Mouse (Mus musculus) embryonic facial prominence, embryonic 11.5 days (tissue): Measurements from ENCODE around the gene Fam207a. TPM values are rescaled to one million over a fixed set of nuclear protein-coding genes. Genes with fewer than 3 reads are reported as not detected.

Experiments
- ATAC-seq: fragments of 200-750 bp; cut with Nextera tagmentation; replicated peaks from 2 replicates; pipeline ENCODE4 v1.8.0; 2017; ENCODE audit warnings: low read depth; ENCODE audit not compliant: insufficient number of reproducible peaks, low FRiP score, low TSS enrichment
- DNase-seq: peaks from one replicate; pipeline ENCODE4 v3.0.0-alpha.2; 2015; ENCODE audit warnings: low spot score
- H3K27ac ChIP-seq: fragments of 300-500 bp; sonication (generic); replicated peaks from 2 replicates; pipeline ENCODE4 v1.5.1; 2014; ENCODE audit warnings: mild to moderate bottlenecking, low read depth, low read length, control low read depth
- H3K27me3 ChIP-seq: fragments of 300-500 bp; sonication (generic); 2 replicates; pipeline ENCODE4 v1.6.1; 2014; ENCODE audit warnings: mild to moderate bottlenecking, low read length, moderate library complexity, mixed read lengths; ENCODE audit not compliant: control insufficient read depth, insufficient read depth
- H3K36me3 ChIP-seq: fragments of 300-500 bp; sonication (generic); replicated peaks from 2 replicates; pipeline ENCODE4 v1.6.1; 2014; ENCODE audit warnings: low read depth, mild to moderate bottlenecking, low read length, moderate library complexity, mixed read lengths; ENCODE audit not compliant: control insufficient read depth, insufficient read depth
- H3K4me1 ChIP-seq: fragments of 300-500 bp; sonication (generic); 2 replicates; pipeline ENCODE4 v1.6.1; 2014; ENCODE audit warnings: low read length, mixed read lengths; ENCODE audit not compliant: control insufficient read depth, insufficient read depth
- H3K4me2 ChIP-seq: fragments of 300-500 bp; sonication (generic); 2 replicates; pipeline ENCODE4 v1.6.1; 2014; ENCODE audit warnings: low read depth, mild to moderate bottlenecking, control low read depth, low read length, moderate library complexity
- H3K4me3 ChIP-seq: fragments of 300-500 bp; sonication (generic); 2 replicates; pipeline ENCODE4 v1.5.1; 2014; ENCODE audit warnings: low read depth, low read length, control low read depth
- H3K9ac ChIP-seq: fragments of 300-500 bp; sonication (generic); replicated peaks from 2 replicates; pipeline ENCODE4 v1.6.1; 2014; ENCODE audit warnings: mild to moderate bottlenecking, control low read depth, low read length
- H3K9me3 ChIP-seq: fragments of 300-500 bp; sonication (generic); replicated peaks from 2 replicates; pipeline ENCODE4 v1.6.1; 2016; ENCODE audit warnings: mild to moderate bottlenecking, low read length, inconsistent platforms, mixed read lengths; ENCODE audit not compliant: control insufficient read depth
- WGBS: fragments of 180-500 bp; shearing (Covaris S2); extraction: QIAGEN DNeasy Blood & Tissue Kit; methylation state at CpG from one replicate; pipeline ENCODE4 v1.1.7; 2014; 5-methylcytosine and 5-hydroxymethylcytosine counted together
- polyA plus RNA-seq: library from polyadenylated mRNA; unstranded; fragments of >200 nt; fragmentation: Nextera tagmentation; extraction: Ambion mirVana; gene quantifications from 2 replicates; pipeline ENCODE4 v1.2.1, GENCODE M21; 2014

The Fam207a gene
- polyA plus RNA-seq, 1 experiment from 2014 or later = 40.6 TPM

DNA sequence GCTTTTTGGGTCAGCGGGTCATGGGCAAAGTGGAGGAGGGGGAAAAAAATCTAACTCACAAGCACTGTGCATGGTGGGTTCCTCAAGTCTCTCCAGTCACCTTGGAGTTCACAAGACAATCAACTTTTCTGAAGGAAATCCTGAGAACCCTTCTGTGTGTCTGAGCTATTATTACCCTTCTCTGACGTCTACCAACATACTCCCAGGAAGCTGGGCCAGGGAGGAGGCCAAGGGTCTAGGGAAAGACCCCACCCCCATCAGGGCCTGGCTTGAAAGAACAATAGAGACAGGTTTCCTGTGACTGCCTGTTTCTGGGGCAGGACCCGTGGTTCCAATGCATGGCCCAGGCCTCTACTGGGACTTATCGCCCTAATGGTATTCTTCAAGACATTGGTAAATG, 46.9 kb downstream of the Fam207a start:
- Histone ChIP-seq H3K4me2 (no peak overlapping the region), H3K9me3 (no peaks in the 10 kb centered on the region; the same call in 1 of the 2 replicates), H3K9ac (no peak overlapping the region), H3K27ac (no peak overlapping the region), H3K27me3 (no peaks in the 10 kb centered on the region), H3K4me3 (no peak overlapping the region), H3K36me3 (no peaks in the 10 kb centered on the region), H3K4me1 (no peaks in the 10 kb centered on the region)
- WGBS = 69% methylated on average over 4 of the region's 4 CpGs
- no peak for ATAC-seq
- no peak for DNase-seq

DNA sequence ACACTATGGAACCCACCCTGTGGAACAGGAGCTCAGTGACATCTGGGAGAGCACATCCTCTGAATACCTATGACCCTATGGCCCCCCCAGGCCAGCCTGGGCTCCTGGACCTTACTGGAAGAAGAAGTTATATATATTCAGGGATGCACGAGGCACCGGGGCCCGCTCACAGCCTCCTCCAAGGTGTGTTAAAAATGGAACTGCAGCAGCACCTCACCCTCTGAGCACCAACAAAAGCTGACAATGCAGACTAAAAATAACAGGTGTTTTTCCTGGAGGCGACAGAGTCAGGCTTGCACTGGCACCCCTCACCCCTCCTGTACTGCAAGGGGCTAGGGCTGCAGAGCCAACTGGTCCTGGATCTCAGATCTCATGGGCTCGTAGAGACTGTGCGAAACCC, 48.2 kb downstream of the Fam207a start:
- no peaks in the 10 kb centered on the region for H3K9me3 ChIP-seq
- no peak overlapping the region for H3K9ac ChIP-seq
- no peaks in the 10 kb centered on the region for H3K36me3 ChIP-seq
- ATAC-seq = no peak
- 89% methylated on average over 6 of the region's 6 CpGs for WGBS
- H3K4me3 ChIP-seq = no peak overlapping the region
- no peaks in the 10 kb centered on the region for H3K4me1 ChIP-seq
- no peak for DNase-seq
- no peaks in the 10 kb centered on the region for H3K27me3 ChIP-seq
- H3K27ac ChIP-seq = no peak overlapping the region
- no peak overlapping the region for H3K4me2 ChIP-seq

DNA sequence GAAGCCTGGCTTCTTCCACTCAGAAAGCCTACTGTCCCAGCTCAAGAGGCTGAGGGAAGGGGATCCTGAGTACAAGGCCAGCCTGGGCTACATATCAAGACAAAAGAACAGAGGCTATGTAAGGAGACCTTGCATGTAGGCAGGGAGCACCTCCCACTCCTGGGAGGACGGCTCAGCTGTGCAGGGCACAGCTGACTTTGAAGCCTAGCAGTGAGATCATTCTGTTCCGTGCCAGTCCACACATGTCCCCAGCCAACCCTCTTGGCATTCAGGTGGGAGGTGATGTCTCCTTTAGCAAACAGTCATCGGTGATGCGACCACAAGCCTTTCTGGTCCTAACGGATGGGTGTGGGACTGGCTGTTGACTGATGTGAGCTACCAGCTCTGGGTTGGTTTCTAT, 49.7 kb downstream of the Fam207a start:
- Histone ChIP-seq H3K4me1 (no peaks in the 10 kb centered on the region), H3K36me3 (no peaks in the 10 kb centered on the region), H3K4me3 (no peak overlapping the region), H3K27ac (no peak overlapping the region), H3K9me3 (no peaks in the 10 kb centered on the region), H3K27me3 (no peaks in the 10 kb centered on the region), H3K4me2 (no peak overlapping the region), H3K9ac (no peak overlapping the region)
- no peak for DNase-seq
- no peak for ATAC-seq
- 82% methylated on average over 5 of the region's 5 CpGs for WGBS

DNA sequence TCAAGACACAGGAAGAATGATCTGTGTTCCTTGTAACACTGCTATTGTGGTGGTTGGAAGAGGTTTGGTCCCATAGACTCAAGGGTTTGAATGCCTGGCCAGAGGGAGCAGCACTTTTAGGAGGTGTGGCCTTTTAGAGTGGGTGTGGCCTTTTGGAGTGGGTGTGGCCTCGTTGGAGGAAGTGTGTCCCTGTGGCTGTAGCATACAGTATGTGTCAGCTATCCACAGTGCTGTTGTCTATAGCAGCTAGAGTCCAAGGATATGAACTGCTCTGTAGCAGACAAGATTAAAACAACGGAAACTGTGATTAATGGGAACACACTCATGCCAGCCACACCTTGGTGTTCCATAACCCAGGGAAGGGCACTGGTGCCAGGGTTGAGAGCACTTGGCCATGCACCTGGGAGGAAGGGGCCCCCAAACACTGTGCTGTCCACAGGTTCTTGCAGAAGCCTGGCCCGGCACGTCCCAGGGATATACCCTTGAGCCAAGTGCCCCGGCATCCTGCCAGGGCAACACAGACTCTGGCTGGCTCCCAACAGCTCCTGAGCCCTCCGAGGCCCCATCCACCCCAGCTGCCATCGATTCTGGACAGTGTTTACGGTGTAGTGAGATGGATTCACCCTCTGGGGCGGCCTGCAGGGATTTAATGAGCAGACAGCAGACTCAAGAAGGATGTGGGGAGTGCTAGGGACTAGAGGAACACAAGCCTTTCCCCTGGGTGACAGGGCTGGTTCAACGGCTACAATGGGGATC, 51.2 kb downstream of the Fam207a start:
- WGBS = 76% methylated on average over 10 of the region's 10 CpGs
- Histone ChIP-seq H3K9me3 (no peaks in the 10 kb centered on the region), H3K4me1 (no peaks in the 10 kb centered on the region), H3K4me3 (no peak overlapping the region), H3K27me3 (no peaks in the 10 kb centered on the region), H3K4me2 (no peak overlapping the region), H3K27ac (no peak overlapping the region), H3K36me3 (no peaks in the 10 kb centered on the region), H3K9ac (no peak overlapping the region)
- DNase-seq = no peak
- ATAC-seq = no peak

DNA sequence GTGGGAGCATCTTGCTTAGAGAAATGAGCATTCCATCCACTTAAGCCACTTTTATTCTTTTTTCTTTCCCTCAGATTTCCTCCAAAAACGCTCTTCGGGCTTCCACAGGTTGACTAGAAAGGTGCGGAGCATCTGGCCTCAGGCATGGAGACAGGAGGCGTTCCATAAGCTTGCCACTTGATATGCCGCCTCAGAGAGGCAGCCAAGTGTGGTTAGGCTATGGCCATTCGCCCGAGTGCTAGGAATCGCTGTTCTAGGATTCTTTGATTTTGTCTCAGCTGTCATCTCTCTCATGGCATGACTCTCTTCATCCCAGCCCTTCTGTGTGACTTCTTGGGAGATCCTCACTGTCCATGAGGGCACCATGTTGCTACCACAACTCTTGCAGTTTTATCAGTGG, 54.4 kb downstream of the Fam207a start:
- Histone ChIP-seq H3K36me3 (no peaks in the 10 kb centered on the region), H3K4me1 (no peaks in the 10 kb centered on the region), H3K9ac (no peak overlapping the region), H3K4me2 (no peak overlapping the region), H3K27me3 (no peaks in the 10 kb centered on the region), H3K4me3 (no peak overlapping the region), H3K9me3 (no peaks in the 10 kb centered on the region), H3K27ac (no peak overlapping the region)
- ATAC-seq (no peak), DNase-seq (no peak)
- WGBS = 90% methylated on average over 8 of the region's 8 CpGs

DNA sequence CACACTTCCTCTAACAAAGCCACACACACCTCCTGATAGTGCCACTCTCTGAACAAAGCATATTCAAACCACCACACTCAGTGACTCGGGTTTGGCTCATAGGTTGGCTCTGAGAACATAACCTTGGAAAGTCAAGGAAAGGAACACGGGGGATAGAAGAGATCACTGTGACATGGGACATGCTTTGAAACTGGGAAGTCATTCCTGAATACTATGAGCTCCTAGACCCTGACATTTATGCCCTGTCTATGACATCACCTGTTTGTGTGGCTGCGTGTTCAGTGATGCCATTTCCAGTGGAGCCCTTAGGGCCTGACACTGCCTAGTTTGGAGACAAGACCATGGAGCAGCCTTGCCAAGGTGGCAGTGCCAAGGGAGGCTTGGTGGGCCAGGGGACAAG, 57.9 kb downstream of the Fam207a start:
- DNase-seq = no peak
- Histone ChIP-seq H3K4me1 (no peaks in the 10 kb centered on the region), H3K27ac (no peak overlapping the region), H3K4me3 (no peak overlapping the region), H3K9me3 (no peaks in the 10 kb centered on the region), H3K4me2 (no peak overlapping the region), H3K9ac (no peak overlapping the region), H3K36me3 (no peaks in the 10 kb centered on the region), H3K27me3 (no peaks in the 10 kb centered on the region)
- 86% methylated on average over 3 of the region's 3 CpGs for WGBS
- no peak for ATAC-seq

DNA sequence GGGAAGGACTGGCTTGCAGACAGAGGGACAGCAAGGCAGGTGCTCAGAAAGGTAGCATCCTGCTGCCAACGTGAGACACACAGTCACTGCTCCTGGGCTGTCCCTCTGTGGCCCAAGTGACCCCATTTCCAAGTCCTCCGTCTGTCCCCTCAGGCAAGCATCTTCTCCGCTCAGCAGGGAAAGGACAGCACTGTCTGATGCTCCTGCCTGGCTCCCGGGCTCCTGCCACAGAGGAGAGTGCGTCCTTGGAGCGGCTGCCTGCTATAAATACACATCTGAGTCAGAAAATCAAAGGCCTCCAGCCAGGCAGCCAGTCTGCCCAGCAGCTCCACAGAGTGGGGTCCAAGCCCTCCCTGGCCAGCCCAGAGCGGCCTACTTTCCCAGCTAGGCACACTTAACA, 59.1 kb downstream of the Fam207a start:
- DNase-seq = no peak
- no peak for ATAC-seq
- no peaks in the 10 kb centered on the region for H3K9me3 ChIP-seq
- no peaks in the 10 kb centered on the region for H3K4me1 ChIP-seq
- no peaks in the 10 kb centered on the region for H3K27me3 ChIP-seq
- no peak overlapping the region for H3K4me2 ChIP-seq
- 57% methylated on average over 7 of the region's 7 CpGs for WGBS
- H3K9ac ChIP-seq = no peak overlapping the region
- H3K27ac ChIP-seq = no peak overlapping the region
- H3K36me3 ChIP-seq = no peaks in the 10 kb centered on the region
- no peak overlapping the region for H3K4me3 ChIP-seq

DNA sequence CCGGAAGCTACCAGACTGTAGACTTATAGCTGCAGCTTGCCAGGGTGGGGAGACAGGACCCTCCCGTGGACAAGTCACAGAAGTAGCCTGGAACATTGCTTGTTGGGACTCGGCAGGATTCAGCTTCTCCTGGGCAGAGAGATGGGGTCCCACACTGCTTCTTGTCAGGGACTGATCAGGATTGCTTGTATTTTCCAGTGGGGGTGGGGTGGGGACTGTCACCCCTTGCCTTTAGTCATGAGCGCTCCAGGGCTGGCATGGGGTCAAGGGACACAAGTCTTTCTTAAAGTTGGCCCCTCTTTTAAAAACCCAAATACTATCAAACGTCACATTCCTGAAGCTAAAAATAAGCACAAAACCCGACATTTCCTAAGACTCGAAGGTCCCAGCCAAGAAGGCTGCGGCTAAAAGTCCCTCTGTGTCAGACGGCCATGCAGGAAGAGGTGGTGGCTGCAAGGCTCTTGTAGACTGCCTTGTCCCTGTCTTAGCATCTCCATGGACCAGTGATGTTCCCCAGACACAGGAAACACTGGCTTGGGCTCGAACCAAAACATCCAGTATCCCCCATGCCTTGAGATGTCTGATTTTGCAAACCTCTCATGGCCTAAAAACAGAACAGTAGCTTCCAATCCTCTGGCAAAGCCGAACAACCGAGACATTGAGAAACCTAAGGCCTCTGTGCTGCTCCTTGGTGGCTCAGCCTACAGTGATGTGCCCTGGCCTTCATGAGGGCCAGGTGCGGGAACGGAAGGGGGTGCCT, 60.2 kb downstream of the Fam207a start:
- H3K27ac ChIP-seq = no peak overlapping the region
- DNase-seq = no peak
- no peak for ATAC-seq
- 77% methylated on average over 14 of the region's 14 CpGs for WGBS
- no peaks in the 10 kb centered on the region for H3K9me3 ChIP-seq
- H3K4me2 ChIP-seq = no peak overlapping the region
- no peaks in the 10 kb centered on the region for H3K36me3 ChIP-seq
- H3K4me3 ChIP-seq = no peak overlapping the region
- H3K9ac ChIP-seq = no peak overlapping the region
- no peaks in the 10 kb centered on the region for H3K27me3 ChIP-seq
- H3K4me1 ChIP-seq = no peaks in the 10 kb centered on the region
